26 mouse cellular contexts compared by ENCODE assay signal in the genomic region with DNA sequence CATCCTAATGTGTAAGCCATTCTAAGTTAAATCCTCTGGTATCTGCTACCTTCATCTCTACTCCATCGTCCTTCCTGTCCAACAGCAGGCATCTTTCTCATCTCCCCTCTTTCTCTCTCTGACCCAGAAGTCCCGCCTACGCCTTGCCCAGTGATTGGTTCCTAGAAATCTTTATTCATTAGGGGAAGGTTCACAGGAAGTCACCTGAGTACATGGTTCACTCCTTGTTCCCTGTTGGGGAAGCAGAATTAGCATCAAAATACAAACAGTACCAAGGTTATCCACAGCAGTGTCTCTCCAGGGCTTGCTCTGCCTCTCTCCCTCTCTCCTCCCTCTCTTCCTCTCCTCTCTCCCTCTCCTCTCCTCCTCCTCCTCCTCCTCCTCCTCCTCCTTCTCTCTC.
"Had no signal": no experiment of that assay in that cellular context is flagged by ENCODE, and none has a peak within 500 bp of the region (broad histone marks: within the 10 kb centered on the region; RNA-seq: fewer than 3 reads in every experiment).

No protein-coding gene starts in this region.

- H3K9ac ChIP-seq: embryonic facial prominence, embryonic 12.5 days; embryonic facial prominence, embryonic 13.5 days; embryonic facial prominence, embryonic 15.5 days; forebrain, embryonic 12.5 days; forebrain, embryonic 13.5 days; forebrain, embryonic 15.5 days; forebrain, postnatal 0 days had no signal

- ATAC-seq: forebrain, embryonic 13.5 days; forebrain, embryonic 14.5 days; forebrain, embryonic 15.5 days; forebrain, embryonic 16.5 days; forebrain, postnatal 0 days had no signal

- H3K27me3 ChIP-seq: embryonic facial prominence, embryonic 12.5 days; embryonic facial prominence, embryonic 13.5 days; embryonic facial prominence, embryonic 15.5 days; forebrain, embryonic 12.5 days; forebrain, embryonic 13.5 days; forebrain, embryonic 15.5 days had no signal

- H3K4me2 ChIP-seq: embryonic facial prominence, embryonic 12.5 days; embryonic facial prominence, embryonic 13.5 days; embryonic facial prominence, embryonic 15.5 days; forebrain, embryonic 12.5 days; forebrain, embryonic 13.5 days; forebrain, embryonic 15.5 days; heart, embryonic 11.5 days had no signal

- H3K9me3 ChIP-seq: embryonic facial prominence, embryonic 12.5 days; embryonic facial prominence, embryonic 15.5 days; forebrain, embryonic 10.5 days; forebrain, embryonic 12.5 days; forebrain, embryonic 13.5 days; forebrain, embryonic 15.5 days; heart, embryonic 10.5 days had no signal

- H3K27ac ChIP-seq: embryonic facial prominence, embryonic 10.5 days; embryonic facial prominence, embryonic 12.5 days; embryonic facial prominence, embryonic 13.5 days; embryonic facial prominence, embryonic 15.5 days; forebrain, embryonic 10.5 days; forebrain, embryonic 12.5 days; forebrain, embryonic 13.5 days; forebrain, embryonic 15.5 days; gastrocnemius, adult 2 months; heart, adult 2 months; heart, embryonic 10.5 days had no signal

- H3K4me1 ChIP-seq: embryonic facial prominence, embryonic 10.5 days; embryonic facial prominence, embryonic 12.5 days; embryonic facial prominence, embryonic 13.5 days; embryonic facial prominence, embryonic 15.5 days; forebrain, embryonic 10.5 days; forebrain, embryonic 12.5 days; forebrain, embryonic 13.5 days; forebrain, embryonic 15.5 days; heart, embryonic 10.5 days had no signal

- H3K4me3 ChIP-seq: embryonic facial prominence, embryonic 10.5 days; embryonic facial prominence, embryonic 12.5 days; embryonic facial prominence, embryonic 13.5 days; embryonic facial prominence, embryonic 15.5 days; erythroblast, embryonic 14.5 days; forebrain, embryonic 10.5 days; forebrain, embryonic 12.5 days; forebrain, embryonic 13.5 days; forebrain, embryonic 15.5 days; gastrocnemius, adult 2 months; heart, adult 2 months; heart, embryonic 10.5 days had no signal

- H3K36me3 ChIP-seq: embryonic facial prominence, embryonic 10.5 days; embryonic facial prominence, embryonic 12.5 days; embryonic facial prominence, embryonic 13.5 days; embryonic facial prominence, embryonic 15.5 days; forebrain, embryonic 10.5 days; forebrain, embryonic 12.5 days; forebrain, embryonic 15.5 days; heart, embryonic 10.5 days had no signal

- DNase-seq: cerebellum, postnatal 10 days; cerebellum, postnatal 14 days; cerebellum, postnatal 25 days; cerebellum, postnatal 36 days; embryo, embryonic 11 days; forebrain, postnatal 0 days; gastrocnemius, adult 2 months; gastrocnemius, postnatal 10 days; gastrocnemius, postnatal 14 days; gastrocnemius, postnatal 25 days; gastrocnemius, postnatal 36 days; heart, adult 18-20 months; heart, adult 2 months had no signal
